Mouse (Mus musculus) testis, adult 2 months (tissue): ENCODE measurements around the gene Grap. TPM values are rescaled to one million over a fixed set of nuclear protein-coding genes. Genes with fewer than 3 reads are reported as not detected.

Source experiments
- H3K27ac ChIP-seq: fragments of 200-500 bp; 2 replicates; pipeline ENCODE4 v1.5.1; 2012; ENCODE audit warnings: low read depth, low read length; ENCODE audit not compliant: control insufficient read depth, insufficient read depth
- H3K27me3 ChIP-seq: fragments of 200-500 bp; 2 replicates; pipeline ENCODE4 v1.6.1; 2012; ENCODE audit warnings: mild to moderate bottlenecking, low read length, moderate library complexity; ENCODE audit not compliant: control insufficient read depth, insufficient read depth
- H3K36me3 ChIP-seq: fragments of 200-500 bp; 2 replicates; pipeline ENCODE4 v1.6.1; 2012; ENCODE audit warnings: mild to moderate bottlenecking, low read length; ENCODE audit not compliant: control insufficient read depth, insufficient read depth
- H3K4me1 ChIP-seq: fragments of 200-500 bp; 2 replicates; pipeline ENCODE4 v1.6.1; 2012; ENCODE audit warnings: low read length; ENCODE audit not compliant: control insufficient read depth, insufficient read depth
- H3K4me3 ChIP-seq: fragments of 200-500 bp; 2 replicates; pipeline ENCODE4 v1.5.1; 2012; ENCODE audit warnings: low read depth, mild to moderate bottlenecking, low read length, moderate library complexity, mixed read lengths; ENCODE audit not compliant: control insufficient read depth
- CTCF ChIP-seq: fragments of 200-500 bp; IDR thresholded peaks from 2 replicates; pipeline ENCODE4 v1.5.1; 2012; ENCODE audit warnings: low read depth, mild to moderate bottlenecking, inconsistent platforms, low read length, moderate library complexity; ENCODE audit not compliant: control insufficient read depth, insufficient read depth, insufficient replicate concordance
- POLR2A ChIP-seq: fragments of 200-500 bp; IDR thresholded peaks from 2 replicates; pipeline ENCODE4 v1.6.1; 2012; ENCODE audit warnings: low read depth, mild to moderate bottlenecking, inconsistent platforms, low read length, moderate library complexity; ENCODE audit not compliant: control insufficient read depth
- polyA plus RNA-seq: library from polyadenylated mRNA; depleted of rRNA; stranded (reverse); fragments of >200 nt; gene quantifications from 2 replicates; pipeline ENCODE4 v1.2.3, GENCODE M21; 2012

Gene Grap
- polyA plus RNA-seq, 1 experiment, result 2.2 TPM

DNA sequence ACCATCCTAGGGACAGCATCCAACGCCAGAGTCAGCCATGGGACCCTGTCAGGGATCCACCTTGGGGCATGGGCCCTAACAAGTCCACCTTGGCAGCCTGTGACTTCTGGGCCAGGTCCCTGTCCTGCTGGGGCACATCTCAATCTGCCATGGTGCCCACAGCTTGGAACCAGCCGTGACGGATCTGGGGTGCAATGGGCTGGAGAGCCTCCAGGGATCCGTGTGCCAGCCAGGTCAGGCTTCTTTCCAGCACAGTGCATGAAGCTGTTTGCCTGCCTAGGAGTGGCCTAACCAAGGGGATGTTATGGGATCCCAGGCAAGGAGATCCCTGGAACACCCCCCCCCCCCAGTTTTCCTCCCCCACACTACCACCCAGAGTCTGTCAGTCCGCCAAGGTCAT is 39.9 kb downstream of the Grap start:
- Histone ChIP-seq H3K4me3 (no peak overlapping the region), H3K27ac (no peak overlapping the region), H3K36me3 (no peaks in the 10 kb centered on the region), H3K4me1 (no peaks in the 10 kb centered on the region), H3K27me3 (no peaks in the 10 kb centered on the region)
- TF ChIP-seq POLR2A (no peak), CTCF (no peak)

DNA sequence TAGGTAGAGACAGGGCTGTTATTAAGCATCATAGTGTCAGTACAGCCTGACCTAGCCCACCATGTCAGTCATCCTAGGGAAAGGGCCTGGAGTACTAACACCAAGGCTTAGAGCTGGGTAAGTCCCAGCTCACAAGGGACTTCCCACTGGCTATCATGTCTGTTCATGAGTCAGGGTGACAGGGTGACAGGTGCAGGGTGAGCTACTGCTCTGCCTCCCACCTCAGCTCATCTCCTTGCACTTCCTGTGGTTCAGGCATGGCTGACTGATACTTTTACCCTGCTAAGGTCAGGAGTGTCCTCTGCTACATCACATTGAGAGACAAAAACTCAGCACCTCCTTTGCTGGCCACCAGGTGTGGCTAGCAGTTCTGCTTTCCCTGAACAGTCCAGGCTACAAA is 45.8 kb downstream of the Grap start:
- no peak for TF ChIP-seq CTCF
- TF ChIP-seq POLR2A, result no peak
- no peak overlapping the region for H3K27ac ChIP-seq
- no peaks in the 10 kb centered on the region for H3K4me1 ChIP-seq
- H3K4me3 ChIP-seq, result no peak overlapping the region
- H3K36me3 ChIP-seq, result no peaks in the 10 kb centered on the region
- H3K27me3 ChIP-seq, result no peaks in the 10 kb centered on the region

- no peaks in the 10 kb centered on the region for H3K36me3 ChIP-seq
- TF ChIP-seq POLR2A (no peak), CTCF (no peak)
- H3K27me3 ChIP-seq, result no peaks in the 10 kb centered on the region
- H3K4me1 ChIP-seq, result no peaks in the 10 kb centered on the region
- no peak overlapping the region for H3K27ac ChIP-seq
- no peak overlapping the region for H3K4me3 ChIP-seq
Measured at GRCm38 (mm10) chr11:61699460-61699859, 46.4 kb downstream of the Grap start.

- Histone ChIP-seq H3K4me3 (no peak overlapping the region), H3K27me3 (no peaks in the 10 kb centered on the region), H3K36me3 (no peaks in the 10 kb centered on the region), H3K4me1 (no peaks in the 10 kb centered on the region), H3K27ac (no peak overlapping the region)
- TF ChIP-seq CTCF, result no peak
- TF ChIP-seq POLR2A, result no peak
Measured at GRCm38 (mm10) chr11:61699933-61700332, 46.9 kb downstream of the Grap start.

- H3K36me3 ChIP-seq, result no peaks in the 10 kb centered on the region
- no peaks in the 10 kb centered on the region for H3K27me3 ChIP-seq
- TF ChIP-seq POLR2A (no peak), CTCF (no peak)
- H3K27ac ChIP-seq, result no peak overlapping the region
- no peaks in the 10 kb centered on the region for H3K4me1 ChIP-seq
- H3K4me3 ChIP-seq, result no peak overlapping the region
Measured at GRCm38 (mm10) chr11:61701696-61702095, 48.6 kb downstream of the Grap start.

- H3K4me1 ChIP-seq, result no peaks in the 10 kb centered on the region
Measured at GRCm38 (mm10) chr11:61702494-61702893, 49.4 kb downstream of the Grap start.

DNA sequence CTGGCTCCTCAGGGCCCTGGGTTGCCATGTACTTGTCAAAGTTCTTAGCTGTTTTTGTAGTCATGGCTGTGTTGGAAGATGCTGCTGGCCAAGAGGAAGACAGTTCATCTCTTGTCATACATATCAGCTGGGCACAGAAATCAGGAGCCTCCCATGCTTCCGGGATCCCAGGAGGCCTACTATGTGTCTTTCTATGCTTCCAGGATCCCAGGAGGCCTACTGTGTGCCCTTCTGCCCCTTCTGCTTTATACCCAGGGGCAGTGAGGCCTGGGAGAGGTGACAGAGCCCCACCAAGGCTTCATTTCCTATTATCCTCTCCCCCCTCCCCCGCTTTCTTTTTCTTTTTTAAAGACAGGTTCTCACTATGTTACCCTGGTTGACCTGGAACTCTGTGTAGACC is 52.5 kb downstream of the Grap start:
- Histone ChIP-seq H3K36me3 (no peaks in the 10 kb centered on the region), H3K27me3 (no peaks in the 10 kb centered on the region), H3K27ac (no peak overlapping the region), H3K4me1 (no peaks in the 10 kb centered on the region), H3K4me3 (no peak overlapping the region)
- no peak for TF ChIP-seq POLR2A
- TF ChIP-seq CTCF, result no peak

More at GRCm38 (mm10) chr11:61702494-61702893, 49.4 kb downstream of the Grap start:
- no peaks in the 10 kb centered on the region for H3K27me3 ChIP-seq
- no peak overlapping the region for H3K4me3 ChIP-seq
- no peaks in the 10 kb centered on the region for H3K36me3 ChIP-seq
- H3K27ac ChIP-seq, result no peak overlapping the region
- no peak for TF ChIP-seq CTCF
- no peak for TF ChIP-seq POLR2A

GRCm38 (mm10) chr11:61706232-61706631 is 53.2 kb downstream of the Grap start:
- Histone ChIP-seq H3K27me3 (no peaks in the 10 kb centered on the region), H3K4me1 (no peaks in the 10 kb centered on the region), H3K27ac (no peak overlapping the region), H3K36me3 (no peaks in the 10 kb centered on the region), H3K4me3 (no peak overlapping the region)
- TF ChIP-seq POLR2A (no peak), CTCF (no peak)
